Mouse (Mus musculus): ENCODE measurements at regions not wholly inside any gene's neighbourhood (a gene's known extent, or its start where the extent isn't known, plus 50 kb on each side); places are given as distances from the start of the nearest gene placed in this dataset.

- Histone ChIP-seq H3K36me3 (ENCODE audit: inconsistent target) (no peaks in the 10 kb centered on the region), H3K27ac (no peak overlapping the region), H3K79me2 (ENCODE audit: inconsistent target) (no peaks in the 10 kb centered on the region), H3K4me3 (ENCODE audit: inconsistent target) (no peak overlapping the region)
- WGBS (ENCODE audit: missing documents): 50% methylated on average over 3 of the region's 3 CpGs
Observed at GRCm38 (mm10) chr10:37321171-37321570, 182.5 kb upstream of the Marcks start.

- Histone ChIP-seq H3K36me3 (ENCODE audit: inconsistent target) (no peaks in the 10 kb centered on the region), H3K4me3 (ENCODE audit: inconsistent target) (no peak overlapping the region), H3K27ac (no peak overlapping the region), H3K79me2 (ENCODE audit: inconsistent target) (no peaks in the 10 kb centered on the region)
- 86% methylated on average over 8 of the region's 8 CpGs for WGBS (ENCODE audit: missing documents)
Observed at GRCm38 (mm10) chr10:37319746-37320430, 181.2 kb upstream of the Marcks start.

GRCm38 (mm10) chr10:37316701-37317100 is 178.0 kb upstream of the Marcks start:
- Histone ChIP-seq H3K36me3 (ENCODE audit: inconsistent target) (no peaks in the 10 kb centered on the region), H3K27ac (no peak overlapping the region), H3K4me3 (ENCODE audit: inconsistent target) (no peak overlapping the region), H3K79me2 (ENCODE audit: inconsistent target) (no peaks in the 10 kb centered on the region)
- WGBS (ENCODE audit: missing documents): 98% methylated on average over 3 of the region's 3 CpGs

- H3K36me3 ChIP-seq (ENCODE audit: inconsistent target): no peaks in the 10 kb centered on the region
- 44% methylated on average over 1 of the region's 1 CpGs for WGBS (ENCODE audit: missing documents)
- H3K27ac ChIP-seq: no peak overlapping the region
- no peaks in the 10 kb centered on the region for H3K79me2 ChIP-seq (ENCODE audit: inconsistent target)
- no peak overlapping the region for H3K4me3 ChIP-seq (ENCODE audit: inconsistent target)
Observed at GRCm38 (mm10) chr10:37315804-37316203, 177.1 kb upstream of the Marcks start.

- Histone ChIP-seq H3K4me3 (ENCODE audit: inconsistent target) (no peak overlapping the region), H3K36me3 (ENCODE audit: inconsistent target) (no peaks in the 10 kb centered on the region), H3K79me2 (ENCODE audit: inconsistent target) (no peaks in the 10 kb centered on the region), H3K27ac (no peak overlapping the region)
- 50% methylated on average over 5 of the region's 5 CpGs for WGBS (ENCODE audit: missing documents)
Observed at GRCm38 (mm10) chr10:37314746-37315430, 176.2 kb upstream of the Marcks start.

- no peaks in the 10 kb centered on the region for H3K79me2 ChIP-seq (ENCODE audit: inconsistent target)
- H3K27ac ChIP-seq: no peak overlapping the region
- H3K36me3 ChIP-seq (ENCODE audit: inconsistent target): no peaks in the 10 kb centered on the region
- H3K4me3 ChIP-seq (ENCODE audit: inconsistent target): no peak overlapping the region
Observed at GRCm38 (mm10) chr10:37313461-37313860, 174.7 kb upstream of the Marcks start.

GRCm38 (mm10) chr10:37310266-37310945 is 171.7 kb upstream of the Marcks start:
- WGBS (ENCODE audit: missing documents): 96% methylated on average over 2 of the region's 2 CpGs
- no peaks in the 10 kb centered on the region for H3K36me3 ChIP-seq (ENCODE audit: inconsistent target)
- no peaks in the 10 kb centered on the region for H3K79me2 ChIP-seq (ENCODE audit: inconsistent target)
- H3K4me3 ChIP-seq (ENCODE audit: inconsistent target): no peak overlapping the region
- H3K27ac ChIP-seq: no peak overlapping the region

- H3K4me3 ChIP-seq (ENCODE audit: inconsistent target): no peak overlapping the region
- no peak overlapping the region for H3K27ac ChIP-seq
- H3K79me2 ChIP-seq (ENCODE audit: inconsistent target): no peaks in the 10 kb centered on the region
- 79% methylated on average over 2 of the region's 2 CpGs for whole genome bisulfite sequencing (ENCODE audit: missing documents)
- no peaks in the 10 kb centered on the region for H3K36me3 ChIP-seq (ENCODE audit: inconsistent target)
Observed at GRCm38 (mm10) chr10:37304656-37305055, 165.9 kb upstream of the Marcks start.

GRCm38 (mm10) chr10:37300181-37300889 is 161.6 kb upstream of the Marcks start:
- WGBS (ENCODE audit: missing documents): 97% methylated on average over 5 of the region's 5 CpGs
- no peak overlapping the region for H3K4me3 ChIP-seq (ENCODE audit: inconsistent target)
- H3K79me2 ChIP-seq (ENCODE audit: inconsistent target): no peaks in the 10 kb centered on the region
- H3K27ac ChIP-seq: no peak overlapping the region
- H3K36me3 ChIP-seq (ENCODE audit: inconsistent target): no peaks in the 10 kb centered on the region

- Histone ChIP-seq H3K36me3 (ENCODE audit: inconsistent target) (no peaks in the 10 kb centered on the region), H3K27ac (no peak overlapping the region), H3K4me3 (ENCODE audit: inconsistent target) (no peak overlapping the region), H3K79me2 (ENCODE audit: inconsistent target) (no peaks in the 10 kb centered on the region)
- WGBS (ENCODE audit: missing documents): 96% methylated on average over 4 of the region's 4 CpGs
Observed at GRCm38 (mm10) chr10:37298689-37299421, 160.1 kb upstream of the Marcks start.

- H3K4me3 ChIP-seq (ENCODE audit: inconsistent target): no peak overlapping the region
- no peak overlapping the region for H3K27ac ChIP-seq
- H3K79me2 ChIP-seq (ENCODE audit: inconsistent target): no peaks in the 10 kb centered on the region
- no peaks in the 10 kb centered on the region for H3K36me3 ChIP-seq (ENCODE audit: inconsistent target)
Observed at GRCm38 (mm10) chr10:37294231-37294630, 155.5 kb upstream of the Marcks start.

GRCm38 (mm10) chr10:37293292-37293691 is 154.6 kb upstream of the Marcks start:
- Histone ChIP-seq H3K4me3 (ENCODE audit: inconsistent target) (no peak overlapping the region), H3K27ac (no peak overlapping the region), H3K36me3 (ENCODE audit: inconsistent target) (no peaks in the 10 kb centered on the region), H3K79me2 (ENCODE audit: inconsistent target) (no peaks in the 10 kb centered on the region)
- WGBS (ENCODE audit: missing documents): 100% methylated on average over 1 of the region's 1 CpGs

GRCm38 (mm10) chr10:37291639-37292495 is 153.1 kb upstream of the Marcks start:
- no peak overlapping the region for H3K27ac ChIP-seq
- no peaks in the 10 kb centered on the region for H3K36me3 ChIP-seq (ENCODE audit: inconsistent target)
- no peaks in the 10 kb centered on the region for H3K79me2 ChIP-seq (ENCODE audit: inconsistent target)
- no peak overlapping the region for H3K4me3 ChIP-seq (ENCODE audit: inconsistent target)
- WGBS (ENCODE audit: missing documents): 90% methylated on average over 2 of the region's 2 CpGs

All from macrophage (primary cell).